Mouse (Mus musculus) right cerebral cortex, postnatal 36 days (tissue): ENCODE measurements around the gene 4930432M17Rik.

Source experiments
- DNase-seq, 2 experiments: peaks; one replicate each; pipeline ENCODE4 v3.0.0; 2022; ENCODE audit warnings: low spot score in 2 of 2, mixed read lengths in 1 of 2

Gene 4930432M17Rik

DNA sequence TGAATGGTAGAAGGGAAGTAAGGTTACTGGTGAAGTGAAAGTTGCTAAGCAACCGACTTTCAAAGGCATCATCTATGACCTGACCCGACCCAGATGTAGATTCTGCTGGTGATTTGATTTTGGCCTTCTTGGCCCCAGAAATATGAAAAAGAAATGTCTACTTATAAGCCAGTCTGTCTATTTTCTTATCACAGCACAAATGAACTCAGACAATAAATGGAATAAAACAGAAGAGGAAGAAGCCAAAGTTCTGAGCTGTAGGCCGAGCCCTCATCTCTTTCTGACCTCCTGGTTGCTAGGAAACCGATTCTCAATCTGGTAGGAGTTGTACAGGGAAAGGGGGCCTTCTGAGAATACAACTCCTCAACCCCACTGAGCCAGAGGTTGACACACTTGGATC, at the start of gene 4930432M17Rik:
Gene 4930432M17Rik, plus strand, starts transcription at position 301 of the 400 bp plus-strand sequence.
- DNase-seq, result no peak

DNA sequence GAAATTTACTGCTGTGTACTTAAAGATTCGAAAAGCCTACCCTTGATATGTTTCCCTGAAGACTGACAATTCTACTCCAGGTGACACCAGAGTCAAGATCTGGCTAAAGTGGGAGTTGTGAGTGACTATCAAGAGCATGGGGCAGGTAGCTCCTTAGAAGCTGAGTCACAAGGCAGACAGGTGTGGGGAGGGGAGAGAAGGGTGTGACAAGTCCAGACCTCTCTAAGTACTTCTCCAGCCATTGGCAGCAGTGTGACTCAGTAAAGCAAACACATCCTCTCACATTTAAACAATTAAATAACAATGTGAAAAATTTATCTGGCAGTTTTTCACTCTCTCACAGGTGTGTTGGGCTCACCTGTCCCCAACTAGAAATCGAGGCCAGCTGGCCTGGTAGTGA, 44.9 kb upstream of the 4930432M17Rik start:
- no peak for DNase-seq

DNA sequence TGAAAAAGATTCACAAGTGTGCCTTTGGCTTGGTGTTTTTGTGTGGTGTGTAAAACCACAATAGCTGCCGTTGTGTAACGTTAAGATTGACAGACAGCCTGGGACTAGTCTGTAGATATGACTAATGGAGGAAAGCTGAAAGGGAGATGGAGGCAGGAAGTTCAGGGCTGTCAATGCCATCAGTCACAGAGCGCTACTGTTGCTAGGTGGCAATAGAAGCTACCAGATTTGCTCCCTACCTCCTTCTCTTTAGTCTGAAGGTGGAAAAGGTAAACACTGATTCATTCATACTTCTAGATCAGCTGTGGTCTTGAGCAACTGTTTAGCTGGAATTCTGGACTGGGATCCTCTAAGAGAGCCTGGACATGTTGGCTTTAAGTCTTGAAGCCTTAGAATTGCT, 44.3 kb upstream of the 4930432M17Rik start:
- no peak for DNase-seq

DNA sequence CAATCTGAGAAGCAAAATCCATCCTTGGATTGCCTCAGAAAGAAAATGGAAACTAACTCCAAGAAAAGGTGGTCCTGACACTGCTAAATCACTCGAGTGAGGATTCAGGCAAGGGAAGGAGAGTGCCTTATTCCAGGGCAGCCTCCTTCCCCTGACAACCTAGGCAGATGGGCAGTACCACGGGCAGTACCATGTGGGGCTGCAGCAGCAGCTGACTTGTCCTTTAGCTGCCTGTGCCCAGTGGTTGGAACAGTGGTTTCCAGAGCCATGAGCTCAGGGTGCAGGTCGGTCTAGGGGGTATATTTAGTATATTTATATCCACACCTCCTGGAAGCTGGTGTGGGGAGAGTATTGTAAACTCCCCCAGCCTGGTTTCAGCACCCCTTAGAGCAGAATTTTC, 42.3 kb upstream of the 4930432M17Rik start:
- no peak for DNase-seq

DNA sequence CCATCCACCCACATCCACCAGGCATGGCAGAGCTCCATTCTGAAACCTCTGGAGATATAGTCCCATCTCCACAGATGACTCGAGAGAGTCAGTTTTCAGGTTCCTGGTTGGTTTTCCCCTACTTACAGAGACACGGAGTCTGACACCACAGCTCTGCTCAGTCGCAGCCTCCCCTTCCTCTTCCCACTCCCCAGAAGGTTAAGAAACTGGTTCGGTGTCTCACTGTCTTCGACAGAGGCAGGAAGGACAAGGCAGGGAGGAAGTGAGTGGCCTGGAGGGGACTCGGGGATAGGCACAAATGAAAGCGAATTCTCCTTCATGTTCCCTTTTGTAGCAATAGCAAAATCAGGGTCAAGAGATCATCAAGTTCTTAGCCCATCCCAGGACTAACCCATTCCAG, 39.9 kb upstream of the 4930432M17Rik start:
- DNase-seq, result no peak

DNA sequence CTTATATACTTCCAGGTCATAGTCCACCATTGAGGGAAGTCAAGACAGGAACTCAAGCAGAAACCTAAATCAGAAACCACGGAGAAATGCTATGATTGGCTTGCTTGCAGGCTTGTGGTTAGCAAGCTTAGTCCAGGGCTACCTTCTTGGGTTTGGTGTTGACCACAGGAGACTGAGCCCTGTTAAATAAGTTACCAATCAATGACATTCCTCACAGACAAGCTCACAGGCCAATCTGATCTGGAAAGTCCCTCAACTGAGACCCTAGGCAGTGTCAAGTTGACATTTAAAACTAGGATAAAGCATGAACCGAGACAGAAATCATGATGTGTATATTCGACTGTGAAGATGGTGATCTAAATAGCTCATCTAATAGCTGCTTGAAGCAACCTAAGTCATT, 35.6 kb upstream of the 4930432M17Rik start:
- no peak for DNase-seq

DNA sequence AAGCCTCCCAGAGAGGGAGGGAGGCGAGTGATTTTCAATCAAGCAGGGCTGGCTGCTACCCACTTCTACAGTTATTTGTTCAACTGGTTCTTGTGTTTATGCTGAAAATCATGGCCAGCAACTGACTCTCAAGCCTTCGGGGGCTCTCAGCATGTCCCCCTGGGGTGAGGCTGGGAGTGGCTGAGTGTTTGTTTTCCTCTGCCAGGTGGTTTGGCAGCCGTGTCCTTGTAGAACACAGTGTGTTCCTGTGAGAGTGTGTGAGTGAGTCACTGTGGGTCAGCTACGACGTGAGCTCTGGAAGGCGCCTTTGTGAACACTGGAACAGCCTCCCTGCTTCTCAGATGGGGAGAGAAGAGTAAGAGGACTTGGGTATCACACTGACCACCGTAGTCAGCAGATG, 35.1 kb upstream of the 4930432M17Rik start:
- no peak for DNase-seq

DNA sequence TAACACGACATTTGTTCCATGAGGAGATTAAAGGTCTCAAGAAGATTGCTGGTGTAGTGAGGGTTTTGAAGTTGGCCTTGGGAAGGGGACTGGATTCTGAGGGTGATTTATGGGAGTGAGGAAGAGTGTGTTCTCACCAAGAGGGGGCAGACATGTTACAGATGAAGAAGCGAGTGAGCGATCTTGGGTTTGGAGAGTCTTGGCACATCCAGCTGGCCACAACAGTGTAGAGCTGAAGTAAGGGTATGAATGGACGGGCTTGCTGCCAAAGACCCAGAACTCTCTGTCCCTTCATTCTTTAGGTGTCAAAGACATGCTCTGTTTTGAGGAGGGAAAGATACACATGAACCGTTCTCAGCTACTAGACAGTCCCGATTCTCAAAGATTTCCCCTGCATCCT, 34.2 kb upstream of the 4930432M17Rik start:
- peak; percentile 64 to 70 for DNase-seq

DNA sequence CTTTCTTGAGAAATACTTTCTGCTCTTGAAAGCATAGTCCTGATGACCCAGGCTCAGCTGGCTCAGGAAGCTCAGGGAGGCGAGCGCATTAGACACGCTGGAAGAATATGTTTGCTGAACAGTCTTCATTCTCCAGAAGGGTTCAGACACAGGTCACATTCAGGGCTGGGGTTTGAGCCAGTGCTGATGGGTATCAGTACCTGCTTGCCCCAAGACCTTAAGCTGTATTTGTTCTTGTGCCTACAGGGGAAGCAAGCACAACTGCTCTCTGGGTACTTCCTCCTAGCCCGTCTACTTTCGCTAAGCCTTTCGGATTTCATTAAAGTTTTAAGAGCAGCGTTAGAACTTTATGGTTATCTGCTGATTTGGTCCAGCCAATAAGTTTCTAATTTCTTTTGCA, 33.8 kb upstream of the 4930432M17Rik start:
- no peak for DNase-seq

DNA sequence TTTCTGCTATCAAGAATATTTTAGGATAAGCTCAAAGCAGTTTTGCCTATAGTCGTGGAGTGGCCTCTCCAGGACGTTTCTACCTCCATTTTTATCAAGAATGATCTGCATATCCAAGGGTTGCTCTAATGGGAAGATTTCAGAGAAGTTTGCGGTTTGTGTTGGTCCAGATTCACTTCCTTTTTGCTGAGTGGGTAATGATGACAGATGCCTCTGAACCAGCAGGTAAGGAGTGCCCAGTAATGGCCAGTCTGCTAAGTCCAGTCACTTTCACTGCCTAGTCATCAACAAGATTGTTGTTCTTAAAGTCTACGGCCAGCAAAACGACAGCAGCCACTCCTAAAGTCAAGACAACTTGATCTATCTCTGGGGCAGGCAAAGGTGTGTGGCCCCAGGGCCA, 32.8 kb upstream of the 4930432M17Rik start:
- DNase-seq, result no peak

DNA sequence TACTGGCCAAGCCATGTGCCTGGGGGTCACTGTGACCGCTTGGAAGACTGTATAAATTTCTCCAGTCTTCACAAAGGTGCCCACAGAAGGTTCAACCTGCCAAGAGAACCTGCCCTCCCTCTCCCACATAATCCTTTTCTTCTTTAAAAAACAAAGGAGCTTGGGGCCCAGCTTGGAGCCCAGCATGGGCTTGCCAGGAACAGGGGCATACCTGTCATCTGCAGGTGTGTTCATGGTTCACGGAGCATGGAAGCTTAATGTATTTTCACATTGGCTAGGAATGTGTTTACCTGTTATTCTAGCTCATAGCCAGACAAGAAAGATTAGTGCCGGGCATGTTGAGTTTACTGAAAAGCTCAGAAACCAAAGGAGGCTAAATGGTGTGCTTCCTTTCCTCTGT, 32.3 kb upstream of the 4930432M17Rik start:
- no peak for DNase-seq

DNA sequence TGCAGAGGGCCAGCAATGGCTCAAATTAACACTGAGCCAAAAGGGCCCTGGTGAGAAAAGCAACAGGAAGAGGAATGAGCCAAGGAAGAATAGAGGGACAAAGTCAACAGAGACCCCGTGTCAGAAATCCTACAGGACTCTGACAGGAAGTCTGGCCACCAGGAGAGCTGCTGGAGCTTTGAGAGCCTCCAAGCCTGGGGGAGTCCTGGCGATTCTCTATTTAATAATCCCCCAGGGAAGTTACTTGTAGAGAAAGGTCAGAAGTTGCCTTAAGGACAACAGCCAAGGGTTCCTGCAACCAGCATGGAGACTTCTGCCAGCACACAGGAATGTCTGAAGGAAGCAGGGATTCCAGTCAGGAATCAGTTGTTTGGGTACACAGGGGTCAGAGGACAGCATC, 30.0 kb upstream of the 4930432M17Rik start:
- no peak for DNase-seq

DNA sequence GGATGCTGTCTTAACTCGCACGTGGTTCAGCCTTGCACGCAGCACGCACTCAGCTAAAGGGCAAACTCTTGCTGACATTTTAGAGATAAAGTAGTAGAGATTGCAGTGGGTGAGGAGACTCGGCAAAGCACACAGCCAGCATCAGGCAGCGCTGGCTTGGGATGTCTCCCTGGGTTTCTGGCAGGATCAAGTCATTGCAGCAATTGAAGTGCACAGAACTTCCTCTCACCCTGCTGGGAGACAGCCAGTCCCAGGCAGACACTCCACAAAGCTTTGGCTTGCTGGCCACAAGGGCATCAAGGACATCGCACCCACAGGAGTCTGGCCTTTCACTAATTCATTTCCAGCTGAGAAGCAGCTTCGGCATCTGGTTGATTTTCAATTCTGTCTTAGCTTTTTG, 27.3 kb upstream of the 4930432M17Rik start:
- DNase-seq, result peak in 1 of 2 experiments; percentile 16

DNA sequence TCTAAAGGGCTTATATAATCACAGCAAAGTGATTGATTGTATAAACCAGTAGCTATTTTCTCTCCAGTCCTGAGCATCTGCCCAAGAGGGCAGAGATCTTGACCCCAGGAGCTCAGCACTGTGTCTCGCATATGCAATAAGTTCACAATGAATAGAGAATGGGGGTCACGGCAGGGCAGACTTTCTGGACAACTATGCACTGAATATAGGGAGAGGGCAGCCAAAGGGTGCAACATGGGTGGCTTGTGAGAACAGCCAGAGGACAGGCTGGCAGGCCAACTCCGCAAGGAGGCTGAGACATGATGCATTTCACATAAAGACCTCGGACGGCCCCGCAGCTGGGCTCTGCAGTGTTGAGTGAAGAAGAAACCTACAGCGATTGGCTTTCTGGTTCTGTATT, 25.1 kb upstream of the 4930432M17Rik start:
- no peak for DNase-seq

DNA sequence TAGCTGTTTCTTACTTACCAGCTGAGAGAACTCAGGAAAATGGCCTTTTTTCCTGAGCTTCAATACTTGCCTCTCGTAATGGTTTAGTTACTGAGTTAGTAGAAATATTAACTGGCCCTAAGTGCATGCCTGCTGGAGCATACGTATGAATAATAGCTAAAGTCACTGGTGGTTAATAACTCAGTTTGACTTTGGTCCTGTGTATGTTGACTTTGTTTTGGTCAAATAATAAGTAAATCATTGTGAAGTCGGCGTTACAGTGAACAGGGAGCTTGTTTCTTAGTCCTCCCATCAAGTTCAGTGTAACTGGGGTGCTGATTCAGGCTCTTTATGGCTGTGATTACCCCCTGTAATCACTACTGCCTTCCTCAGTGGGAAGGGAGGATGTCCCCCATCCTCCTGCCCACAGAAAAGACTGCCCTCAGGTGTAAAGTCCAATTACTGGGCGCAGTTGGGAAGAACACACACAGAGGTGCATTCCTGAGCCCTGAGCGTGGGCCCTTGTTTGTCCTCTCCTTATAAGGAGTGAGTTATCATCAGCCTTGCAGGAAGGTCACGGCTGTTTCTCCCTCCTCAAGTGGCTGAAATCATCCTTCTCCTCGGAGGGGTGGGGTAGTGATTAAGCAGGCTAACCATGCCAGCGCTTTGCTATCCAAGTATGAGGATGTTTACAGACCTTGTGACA, 24.1 kb upstream of the 4930432M17Rik start:
- no peak for DNase-seq

DNA sequence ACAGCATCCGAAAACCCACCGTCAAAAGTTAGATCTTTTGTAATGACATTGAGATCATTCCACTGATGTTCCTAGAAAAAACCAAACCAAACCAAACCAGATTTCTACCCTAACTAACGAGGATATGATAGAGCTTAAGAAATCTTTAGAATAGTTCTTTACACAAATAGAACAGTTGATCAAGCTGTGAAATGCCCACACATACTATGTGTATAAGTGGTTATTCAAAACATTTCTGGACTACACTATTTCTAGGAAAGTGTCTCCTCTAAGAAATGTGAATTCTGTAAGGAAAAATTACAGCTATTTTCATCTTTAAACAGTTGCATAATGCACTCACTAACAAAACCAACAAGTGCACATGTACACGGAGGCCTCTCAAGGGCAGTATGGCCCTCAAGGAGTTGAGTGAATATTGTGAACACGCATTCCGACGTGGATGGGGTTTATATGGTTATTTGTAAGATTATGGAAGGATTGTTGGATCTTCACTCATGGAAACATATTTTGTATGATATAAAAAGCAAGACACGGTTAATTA, 22.3 kb upstream of the 4930432M17Rik start:
- DNase-seq, result no peak

DNA sequence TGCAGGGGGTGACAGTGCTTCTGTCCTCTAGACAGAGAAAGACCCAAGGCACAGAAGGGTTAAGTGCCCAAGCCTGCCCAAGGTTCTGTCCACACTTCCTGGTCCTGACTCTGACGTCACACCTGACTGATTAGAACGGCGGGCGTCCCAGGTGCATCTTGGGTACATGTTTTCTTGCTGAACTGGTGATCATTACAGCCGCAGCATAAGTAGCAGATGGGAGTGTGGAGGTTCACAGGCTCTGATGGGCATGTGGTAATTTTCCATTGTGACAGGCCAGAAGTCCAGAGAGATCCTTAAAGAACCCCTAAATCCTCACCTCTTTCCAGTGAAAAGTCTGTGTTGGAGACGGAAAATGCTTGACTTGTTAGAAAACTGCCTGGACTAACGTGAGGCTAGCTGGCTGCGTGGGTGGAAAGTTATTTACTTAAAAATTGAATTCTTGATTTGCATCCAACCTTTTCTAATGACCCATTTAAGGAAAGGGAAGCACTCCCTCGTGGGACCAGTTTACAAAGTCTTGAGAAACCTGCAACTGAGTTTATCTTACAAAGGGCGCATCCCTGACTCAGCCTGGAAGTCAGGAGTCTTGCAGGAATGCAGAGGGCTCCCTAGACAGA, 20.4 kb upstream of the 4930432M17Rik start:
- DNase-seq, result no peak

DNA sequence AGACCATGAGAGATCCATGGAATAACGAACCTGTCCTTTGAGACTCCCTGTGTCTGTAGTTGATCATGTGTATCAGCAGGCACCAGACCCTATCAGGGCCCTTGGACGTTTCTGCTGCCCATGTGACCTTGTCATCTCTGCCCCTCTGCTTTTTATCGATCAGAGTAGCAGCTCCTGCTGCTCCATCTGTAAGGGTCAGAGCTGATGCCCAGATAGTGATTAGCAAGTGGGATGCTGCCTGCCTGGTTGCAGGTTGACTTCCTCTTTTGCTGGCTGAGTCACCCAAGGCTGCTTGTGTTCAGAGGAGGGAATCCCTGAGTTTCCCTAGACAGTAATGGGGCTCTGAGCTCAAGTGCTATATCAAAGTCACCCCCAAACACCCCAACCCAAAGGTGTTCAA, 18.9 kb upstream of the 4930432M17Rik start:
- no peak for DNase-seq

DNA sequence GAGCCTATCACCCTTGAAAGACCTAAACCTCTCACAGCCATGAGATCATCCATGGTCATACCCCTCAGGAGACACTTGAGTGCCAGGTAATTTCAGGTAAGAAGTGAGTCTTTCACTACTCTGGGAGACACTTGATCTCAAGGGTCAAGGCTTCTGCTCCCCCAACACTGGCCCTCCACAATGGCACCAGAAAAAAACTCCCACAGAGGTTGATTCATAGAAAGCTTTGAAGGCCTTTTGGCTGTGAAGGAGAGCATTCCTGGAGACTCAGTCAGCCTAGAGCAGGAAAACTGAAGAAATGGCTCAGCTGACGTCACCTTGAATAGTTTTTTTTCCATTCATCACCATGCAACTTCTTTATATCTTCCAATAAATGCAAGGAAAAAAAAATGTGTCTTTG, 18.4 kb upstream of the 4930432M17Rik start:
- DNase-seq, result no peak

DNA sequence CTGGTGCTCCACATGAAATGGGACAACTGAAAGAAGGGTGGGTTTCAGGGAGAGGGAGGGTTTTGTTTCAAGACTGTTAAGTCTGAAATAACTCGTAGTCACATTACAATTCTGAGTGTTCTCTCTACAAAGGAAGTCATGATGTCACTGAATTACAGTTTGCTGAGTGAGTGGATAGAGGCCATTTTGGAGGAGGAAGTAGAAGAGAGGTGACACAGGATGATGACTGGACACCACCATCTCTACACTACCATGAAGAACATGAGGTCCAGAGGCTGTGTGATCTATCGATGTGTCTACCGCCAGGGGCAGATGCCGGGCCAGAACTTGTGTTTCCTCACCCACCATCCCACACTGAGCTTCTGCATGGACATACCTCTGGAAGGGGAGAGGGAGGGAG, 13.6 kb upstream of the 4930432M17Rik start:
- no peak for DNase-seq

DNA sequence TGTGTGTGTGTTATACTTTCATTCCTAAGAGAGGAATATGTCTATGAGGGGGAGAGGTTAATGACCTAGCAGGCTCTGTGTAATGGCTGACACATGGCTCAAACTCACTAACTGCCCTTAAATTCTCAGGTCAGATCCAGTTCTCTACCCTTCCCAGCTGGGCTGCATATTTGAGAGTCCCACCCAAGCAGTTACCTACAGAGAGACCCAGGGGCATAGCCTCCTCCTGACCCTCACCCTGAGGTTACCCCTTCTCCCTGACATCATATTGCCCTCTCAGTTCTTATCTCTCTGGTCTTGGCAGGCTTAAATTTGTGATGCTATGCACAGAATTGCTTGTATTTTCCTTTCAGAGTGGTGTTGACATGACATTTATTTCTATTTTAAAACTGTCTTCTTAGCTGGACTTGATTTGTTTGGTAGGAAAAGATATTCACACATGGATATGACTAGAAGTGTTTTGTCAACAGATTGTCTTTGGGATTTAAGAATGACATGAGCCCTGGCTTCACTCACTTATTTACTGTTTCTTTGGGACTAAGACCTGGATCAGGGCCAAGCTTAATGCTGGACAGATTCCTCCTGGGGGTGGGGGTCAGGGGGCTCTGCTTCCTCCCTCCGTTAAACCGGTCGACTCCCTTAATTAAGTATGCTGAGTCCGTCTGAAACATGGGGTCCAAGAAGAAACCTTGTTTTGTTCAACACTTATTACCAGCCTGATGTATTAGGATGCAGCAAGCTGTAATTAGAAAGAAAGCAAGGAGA, 7.7 kb upstream of the 4930432M17Rik start:
- no peak for DNase-seq

DNA sequence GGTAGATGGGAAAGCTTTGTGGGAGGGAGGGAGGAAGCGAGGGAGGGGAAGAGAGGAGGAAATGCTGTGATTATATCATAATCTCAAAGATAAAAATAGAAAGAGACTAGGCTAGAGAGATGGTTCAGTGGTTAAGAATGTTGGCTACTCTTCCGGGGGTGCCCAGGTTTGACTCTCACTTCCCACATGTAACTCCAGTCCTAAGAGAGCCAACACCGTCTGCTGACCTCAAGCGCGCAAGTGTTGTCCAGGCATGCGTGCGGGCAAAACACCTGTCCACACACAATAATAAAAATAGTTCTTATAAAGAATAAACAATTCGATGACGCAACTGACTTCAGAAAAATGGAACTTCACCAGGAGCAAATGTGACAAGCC, 7.1 kb upstream of the 4930432M17Rik start:
- no peak for DNase-seq
